Mouse (Mus musculus): ENCODE results near the gene Gpr25. TPM values are rescaled to one million over a fixed set of nuclear protein-coding genes. Genes with fewer than 3 reads are reported as not detected.

Gene Gpr25
- not detected in 2 replicates for polyA plus RNA-seq (2015; fragmentation: Nextera tagmentation; extraction: Ambion mirVana)

DNA sequence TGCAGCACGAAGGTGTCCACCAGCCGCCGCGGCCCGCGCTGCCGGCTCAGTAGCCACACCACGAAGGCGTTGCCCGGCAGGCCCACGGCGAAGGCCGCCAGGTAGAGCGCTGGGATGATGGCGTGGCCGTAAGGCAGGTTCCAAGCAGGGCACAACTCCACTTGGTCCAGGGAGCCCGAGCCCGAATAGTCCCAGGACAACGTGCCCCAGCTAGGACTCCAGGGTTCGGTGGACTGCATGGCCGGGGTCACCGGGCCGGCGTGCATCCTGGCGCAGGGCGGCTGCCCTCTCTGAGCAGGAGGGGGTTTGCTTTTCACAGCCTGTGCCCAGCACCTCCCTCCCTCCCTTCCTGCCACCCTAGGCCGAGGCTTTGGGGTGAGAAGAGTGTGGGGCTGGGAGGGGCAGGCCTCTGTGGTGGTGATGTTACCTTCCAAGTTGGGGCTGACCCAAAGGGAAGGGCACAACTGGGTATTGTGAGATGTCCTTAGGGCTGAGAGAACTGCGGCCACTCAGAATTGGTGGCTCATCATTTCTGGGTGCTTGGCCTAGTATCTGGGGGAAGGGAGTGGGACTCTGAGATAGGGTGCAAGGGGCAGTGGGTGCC is at the start of gene Gpr25:
Gene Gpr25 (minus strand): TSS at position 239 of the 604 bp plus-strand sequence.
- Histone ChIP-seq H3K4me1 (peaks cover 17% of the 10 kb centered on the region), H3K27me3 (peaks cover 66% of the 10 kb centered on the region), H3K9me3 (replicated peaks) (no peaks in the 10 kb centered on the region), H3K4me3 (peak within 1 kb of the TSS; percentile 58), H3K36me3 (ENCODE audit: poor library complexity, severe bottlenecking) (no peaks in the 10 kb centered on the region), H3K4me2 (peak within 1 kb of the TSS; percentile 93), H3K27ac (no peak within 1 kb of the TSS), H3K9ac (peak within 1 kb of the TSS; percentile 74)
- WGBS, result 8% methylated on average over 28 of the region's 28 CpGs
- ATAC-seq, result peak; percentile 44

DNA sequence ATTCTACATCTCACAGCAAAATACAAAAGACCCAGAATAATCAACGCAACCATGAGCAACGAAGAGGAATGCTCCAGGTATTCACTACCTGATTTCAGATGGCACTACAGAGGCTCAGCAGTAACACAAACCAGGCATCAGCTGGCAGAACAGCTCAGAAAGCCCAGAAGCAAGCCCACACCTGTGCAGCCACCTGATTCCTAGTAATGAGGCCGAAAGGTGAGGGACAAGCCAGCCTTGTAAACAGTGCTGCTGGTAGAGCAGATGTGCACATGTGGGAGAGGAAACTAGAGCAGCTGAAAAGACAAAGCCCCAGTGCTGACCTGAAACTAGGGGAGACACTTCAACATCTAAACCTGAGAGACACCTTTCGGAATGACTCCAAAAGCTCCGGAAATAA is 48.5 kb upstream of the Gpr25 start:
- no peaks in the 10 kb centered on the region for H3K9me3 ChIP-seq (replicated peaks)
- H3K27ac ChIP-seq, result no peak overlapping the region
- no peak overlapping the region for H3K4me2 ChIP-seq
- H3K4me3 ChIP-seq, result no peak overlapping the region
- H3K9ac ChIP-seq, result no peak overlapping the region
- no peak for ATAC-seq
- no peaks in the 10 kb centered on the region for H3K27me3 ChIP-seq
- 92% methylated on average over 5 of the region's 5 CpGs for WGBS
- H3K4me1 ChIP-seq, result peaks cover 9% of the 10 kb centered on the region; the same call in 1 of the 2 replicates
- H3K36me3 ChIP-seq (ENCODE audit: poor library complexity, severe bottlenecking), result no peaks in the 10 kb centered on the region

DNA sequence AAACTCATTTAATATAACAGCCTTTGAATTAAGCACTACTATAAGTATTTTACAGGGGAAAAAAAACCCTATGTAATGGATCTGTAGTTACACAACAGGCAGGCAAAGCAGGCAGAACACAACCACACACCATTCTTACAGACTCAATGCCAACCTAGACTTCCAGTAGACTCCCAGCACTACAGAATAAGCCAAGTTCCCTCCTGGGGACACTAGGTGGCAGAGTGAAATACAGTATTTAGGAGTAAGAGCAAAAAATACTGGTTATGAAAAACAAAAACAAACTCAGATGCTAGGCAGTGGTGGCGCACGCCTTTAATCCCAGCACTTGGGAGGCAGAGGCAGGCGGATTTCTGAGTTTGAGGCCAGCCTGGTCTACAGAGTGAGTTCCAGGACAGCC is 45.8 kb upstream of the Gpr25 start:
- peaks cover 7% of the 10 kb centered on the region for H3K36me3 ChIP-seq (ENCODE audit: poor library complexity, severe bottlenecking)
- no peaks in the 10 kb centered on the region for H3K27me3 ChIP-seq
- no peak for ATAC-seq
- H3K4me1 ChIP-seq, result peaks cover 7% of the 10 kb centered on the region; the same call in 1 of the 2 replicates
- 76% methylated on average over 3 of the region's 3 CpGs for WGBS
- H3K9ac ChIP-seq, result no peak overlapping the region
- H3K27ac ChIP-seq, result no peak overlapping the region
- H3K4me3 ChIP-seq, result no peak overlapping the region
- H3K4me2 ChIP-seq, result no peak overlapping the region
- no peaks in the 10 kb centered on the region for H3K9me3 ChIP-seq (replicated peaks)

DNA sequence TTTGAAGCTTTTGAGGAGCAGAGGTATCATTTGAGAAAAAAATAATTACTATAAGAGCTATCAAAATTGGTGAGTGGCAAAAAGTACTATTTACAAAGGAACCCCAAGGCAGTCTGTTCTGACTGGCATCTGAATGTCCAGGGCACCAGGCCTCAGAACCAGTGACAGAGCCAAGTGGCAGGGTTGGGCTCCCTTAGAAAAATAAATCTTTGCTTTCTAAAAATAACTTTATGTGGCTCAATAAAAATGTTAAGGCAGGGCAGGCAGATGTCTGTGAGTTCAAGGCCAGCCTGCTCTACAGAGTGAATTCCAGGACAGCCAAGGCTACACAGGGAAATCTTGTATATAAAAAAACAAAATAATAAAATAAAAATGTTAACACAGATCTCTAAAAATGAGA is 33.3 kb upstream of the Gpr25 start:
- no peaks in the 10 kb centered on the region for H3K27me3 ChIP-seq
- peaks cover 18% of the 10 kb centered on the region for H3K36me3 ChIP-seq (ENCODE audit: poor library complexity, severe bottlenecking)
- H3K9ac ChIP-seq, result no peak overlapping the region
- H3K4me1 ChIP-seq, result no peaks in the 10 kb centered on the region
- H3K4me3 ChIP-seq, result no peak overlapping the region
- no peak overlapping the region for H3K27ac ChIP-seq
- ATAC-seq, result no peak
- no peaks in the 10 kb centered on the region for H3K9me3 ChIP-seq (replicated peaks)
- H3K4me2 ChIP-seq, result no peak overlapping the region

DNA sequence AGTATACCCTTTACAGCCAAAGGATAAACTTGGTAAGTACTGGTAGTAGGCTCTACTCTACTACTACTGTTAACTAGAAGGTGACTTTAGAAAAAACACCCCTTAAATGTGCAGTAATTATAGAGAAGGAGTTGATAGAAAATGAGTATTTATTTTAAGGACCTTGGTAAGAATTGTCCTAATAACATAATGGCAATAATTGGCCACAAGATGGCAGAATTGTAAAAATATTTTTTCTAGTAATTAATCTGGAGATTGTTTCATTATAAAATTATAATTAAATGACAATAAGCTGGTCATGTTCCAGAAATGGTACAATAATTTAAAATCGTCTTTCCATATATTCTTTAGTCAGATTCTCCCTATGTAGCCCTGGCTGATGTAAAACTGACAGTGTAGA is 29.1 kb upstream of the Gpr25 start:
- Histone ChIP-seq H3K27ac (no peak overlapping the region), H3K36me3 (ENCODE audit: poor library complexity, severe bottlenecking) (peaks cover 17% of the 10 kb centered on the region; the same call in 1 of the 2 replicates), H3K9ac (no peak overlapping the region), H3K4me1 (no peaks in the 10 kb centered on the region), H3K4me3 (no peak overlapping the region), H3K9me3 (replicated peaks) (no peaks in the 10 kb centered on the region), H3K4me2 (no peak overlapping the region), H3K27me3 (no peaks in the 10 kb centered on the region)
- 70% methylated on average over 1 of the region's 1 CpGs for WGBS
- ATAC-seq, result no peak

DNA sequence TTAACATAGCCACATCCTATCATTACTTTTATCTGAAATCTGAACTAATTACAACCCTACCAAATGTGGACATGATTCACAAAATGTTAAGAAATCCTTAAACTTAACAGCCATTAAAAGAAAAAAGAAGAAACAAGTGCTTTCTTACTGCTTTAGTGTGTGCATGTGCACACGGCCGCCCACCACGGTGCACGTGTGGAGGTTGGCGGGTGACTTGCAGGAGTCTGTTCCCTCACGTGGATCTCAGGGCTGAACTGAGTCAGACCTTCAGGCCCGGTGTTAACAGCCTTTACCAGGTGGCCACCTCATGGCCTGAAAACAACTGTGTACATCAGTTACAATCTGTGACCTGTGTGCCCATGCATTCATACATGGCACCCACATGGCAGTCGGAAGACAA is 16.7 kb upstream of the Gpr25 start:
- Histone ChIP-seq H3K9ac (no peak overlapping the region), H3K4me3 (no peak overlapping the region), H3K4me2 (no peak overlapping the region), H3K27ac (no peak overlapping the region), H3K9me3 (replicated peaks) (no peaks in the 10 kb centered on the region), H3K36me3 (ENCODE audit: poor library complexity, severe bottlenecking) (peaks cover 89% of the 10 kb centered on the region), H3K4me1 (no peaks in the 10 kb centered on the region), H3K27me3 (no peaks in the 10 kb centered on the region)
- WGBS, result 92% methylated on average over 8 of the region's 8 CpGs
- ATAC-seq, result no peak

DNA sequence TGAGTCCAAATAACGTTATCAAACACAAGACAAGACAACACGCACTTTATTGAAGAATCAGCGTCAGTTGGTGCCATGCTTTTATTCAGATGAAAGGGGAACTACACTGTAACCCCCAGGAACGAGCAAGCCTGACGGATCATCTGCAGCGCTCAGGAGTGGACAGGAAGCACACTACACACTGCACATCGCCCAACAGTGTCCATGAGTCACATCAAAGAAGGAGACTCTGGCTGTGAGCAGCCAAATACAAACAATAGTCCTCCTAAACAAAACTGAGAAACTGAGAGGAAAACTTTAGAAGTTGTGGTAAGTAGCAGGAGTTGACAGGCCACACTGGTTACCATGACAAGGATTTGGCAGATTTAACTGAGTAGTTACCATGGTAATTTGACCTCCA is 7.6 kb upstream of the Gpr25 start:
- H3K36me3 ChIP-seq (ENCODE audit: poor library complexity, severe bottlenecking), result peaks cover 47% of the 10 kb centered on the region
- H3K27ac ChIP-seq, result no peak overlapping the region
- H3K4me2 ChIP-seq, result no peak overlapping the region
- 66% methylated on average over 7 of the region's 7 CpGs for WGBS
- H3K27me3 ChIP-seq, result 0 out of 2 replicates have a peak, but pooled peaks cover 3% of the 10 kb centered on the region
- no peaks in the 10 kb centered on the region for H3K9me3 ChIP-seq (replicated peaks)
- ATAC-seq, result no peak
- H3K4me3 ChIP-seq, result no peak overlapping the region
- no peak overlapping the region for H3K9ac ChIP-seq
- no peaks in the 10 kb centered on the region for H3K4me1 ChIP-seq

DNA sequence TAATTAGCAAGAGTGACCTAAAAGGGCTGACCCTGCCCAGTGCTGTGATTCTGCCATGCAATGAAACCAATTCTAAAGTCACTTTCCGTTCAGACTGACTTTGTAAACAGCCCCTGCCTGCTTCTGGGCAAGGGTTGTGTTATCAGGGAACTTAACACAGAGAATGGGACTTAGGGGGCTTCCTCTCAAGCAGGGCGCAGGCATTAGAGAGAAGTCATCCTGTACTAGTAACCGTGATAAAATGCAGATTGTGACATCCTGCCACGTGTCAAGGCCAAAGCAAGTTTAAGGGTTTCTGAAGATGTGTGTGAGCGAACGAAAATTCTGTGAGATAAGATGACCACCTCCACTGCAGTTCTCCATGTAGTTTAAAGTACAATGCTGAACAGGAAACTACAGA is 5.5 kb upstream of the Gpr25 start:
- Histone ChIP-seq H3K4me3 (no peak overlapping the region), H3K27me3 (peaks cover 21% of the 10 kb centered on the region), H3K27ac (no peak overlapping the region), H3K36me3 (ENCODE audit: poor library complexity, severe bottlenecking) (peaks cover 26% of the 10 kb centered on the region), H3K9me3 (replicated peaks) (no peaks in the 10 kb centered on the region), H3K4me2 (no peak overlapping the region), H3K4me1 (no peaks in the 10 kb centered on the region), H3K9ac (no peak overlapping the region)
- 78% methylated on average over 6 of the region's 6 CpGs for WGBS
- no peak for ATAC-seq

DNA sequence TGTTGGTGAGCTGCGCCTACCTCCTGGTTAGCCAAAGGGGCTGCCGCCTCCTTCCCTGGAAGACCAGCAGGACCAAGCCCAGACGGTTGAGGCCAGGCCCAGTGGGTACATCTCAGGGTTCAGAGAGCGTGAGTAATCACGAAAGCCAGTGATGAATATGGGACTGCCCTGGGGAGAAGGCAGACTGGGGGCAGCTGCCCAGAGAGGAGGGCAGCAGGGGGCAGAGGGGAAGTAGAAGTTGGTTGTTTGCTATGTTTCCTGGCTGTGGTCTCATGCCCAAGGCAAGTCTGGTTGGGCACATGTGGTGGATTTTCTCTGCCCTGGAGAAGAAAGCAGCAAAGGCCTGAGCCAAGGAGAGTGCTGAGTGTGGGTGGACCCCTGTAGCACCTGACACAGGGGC is 2.7 kb upstream of the Gpr25 start:
- peaks cover 17% of the 10 kb centered on the region for H3K4me1 ChIP-seq
- 85% methylated on average over 5 of the region's 5 CpGs for WGBS
- no peak overlapping the region for H3K4me3 ChIP-seq
- peaks cover 49% of the 10 kb centered on the region for H3K27me3 ChIP-seq
- H3K36me3 ChIP-seq (ENCODE audit: poor library complexity, severe bottlenecking), result peaks cover 8% of the 10 kb centered on the region
- H3K4me2 ChIP-seq, result no peak overlapping the region
- no peak overlapping the region for H3K9ac ChIP-seq
- H3K9me3 ChIP-seq (replicated peaks), result no peaks in the 10 kb centered on the region
- no peak for ATAC-seq
- no peak overlapping the region for H3K27ac ChIP-seq

DNA sequence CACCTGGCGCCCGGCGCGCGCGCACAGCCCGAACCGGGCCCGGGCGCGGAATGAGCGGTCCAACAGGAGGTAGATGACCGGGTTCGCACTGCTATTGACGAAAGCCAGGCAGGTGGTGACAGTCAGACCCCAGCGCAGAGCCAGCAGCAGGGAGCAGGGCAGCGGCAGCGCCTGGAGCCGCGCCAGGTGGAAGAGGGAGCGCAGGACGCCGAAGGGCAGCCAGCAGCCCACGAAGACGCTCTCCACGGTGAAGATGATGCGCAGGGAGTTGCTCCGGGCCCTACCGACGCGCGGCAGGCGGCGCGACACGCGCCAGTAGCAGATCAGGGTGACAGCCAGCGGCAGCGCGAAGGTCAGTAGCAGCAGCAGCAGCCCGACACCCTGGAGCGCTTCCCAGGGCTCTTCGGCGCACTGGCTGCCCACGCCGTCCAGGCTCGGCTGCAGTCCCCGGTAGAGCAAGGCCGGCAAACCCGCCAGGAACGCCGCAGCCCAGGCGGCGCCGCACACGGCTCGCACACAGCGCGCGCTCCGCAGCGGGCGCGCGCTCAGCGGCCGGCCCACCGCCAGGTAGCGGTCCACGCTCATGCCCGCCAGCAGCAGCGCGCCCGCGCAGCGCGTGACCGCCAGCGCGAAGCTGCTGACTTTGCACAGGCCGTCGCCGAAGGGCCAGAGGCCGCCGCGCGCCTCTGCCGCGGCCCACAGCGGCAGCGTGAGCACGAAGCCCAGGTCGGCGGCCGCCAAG is 609 bp downstream of the Gpr25 start:
- Histone ChIP-seq H3K27ac (no peak overlapping the region), H3K27me3 (peaks cover 66% of the 10 kb centered on the region), H3K4me2 (peak overlapping the region; percentile 93), H3K9me3 (replicated peaks) (no peaks in the 10 kb centered on the region), H3K36me3 (ENCODE audit: poor library complexity, severe bottlenecking) (no peaks in the 10 kb centered on the region), H3K4me1 (peaks cover 17% of the 10 kb centered on the region), H3K9ac (peak overlapping the region; percentile 74), H3K4me3 (peak overlapping the region; percentile 58)
- under 1% methylated on average over 93 of the region's 95 CpGs for WGBS
- ATAC-seq, result peak; percentile 85

DNA sequence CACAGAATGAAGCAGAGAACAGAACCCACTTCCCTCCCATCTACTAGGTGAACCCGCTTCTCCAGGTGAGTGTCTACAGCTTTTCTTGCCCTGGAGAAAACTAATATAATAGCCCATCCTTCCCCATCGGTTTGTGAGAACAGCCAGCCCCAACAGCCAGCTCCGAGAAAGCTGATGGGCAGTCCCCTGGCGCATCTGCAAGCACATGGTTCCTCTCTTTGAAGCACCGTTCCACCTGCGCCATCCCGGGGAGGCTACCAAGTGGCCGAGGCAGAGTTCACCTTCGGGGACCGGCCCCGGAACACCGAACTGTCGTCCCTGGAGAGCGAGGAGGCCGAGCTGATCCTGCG is 1.2 kb downstream of the Gpr25 start:
- Histone ChIP-seq H3K27me3 (peaks cover 66% of the 10 kb centered on the region), H3K9ac (peak overlapping the region; percentile 74), H3K36me3 (ENCODE audit: poor library complexity, severe bottlenecking) (no peaks in the 10 kb centered on the region), H3K27ac (no peak overlapping the region), H3K4me3 (peak overlapping the region; percentile 58), H3K4me1 (peaks cover 17% of the 10 kb centered on the region), H3K9me3 (replicated peaks) (no peaks in the 10 kb centered on the region), H3K4me2 (peak overlapping the region; percentile 93)
- WGBS, result 3% methylated on average over 16 of the region's 16 CpGs
- ATAC-seq, result no peak

DNA sequence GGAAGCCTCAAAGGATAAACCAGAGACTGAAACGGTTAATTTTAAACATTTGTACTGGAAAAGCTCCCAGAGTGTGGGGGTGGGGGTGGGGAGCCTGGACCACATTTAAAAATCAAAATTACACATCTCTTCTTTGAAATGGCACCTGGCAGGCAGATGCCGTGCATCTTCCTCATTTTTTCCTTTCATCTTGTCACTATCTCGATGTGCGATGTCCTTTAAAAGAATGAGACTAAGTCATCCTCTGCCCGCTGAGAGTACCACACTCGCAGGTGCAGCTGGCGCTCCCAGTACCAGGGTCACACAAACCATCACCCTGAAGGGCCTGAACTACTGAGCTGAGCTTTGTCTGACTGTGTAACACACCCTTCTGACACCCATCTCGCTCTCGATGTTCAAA is 2.2 kb downstream of the Gpr25 start:
- Histone ChIP-seq H3K27ac (no peak overlapping the region), H3K4me3 (no peak overlapping the region), H3K9me3 (replicated peaks) (no peaks in the 10 kb centered on the region), H3K27me3 (peaks cover 66% of the 10 kb centered on the region), H3K36me3 (ENCODE audit: poor library complexity, severe bottlenecking) (no peaks in the 10 kb centered on the region), H3K9ac (no peak overlapping the region), H3K4me1 (peaks cover 17% of the 10 kb centered on the region), H3K4me2 (no peak overlapping the region)
- no peak for ATAC-seq
- WGBS, result 74% methylated on average over 9 of the region's 9 CpGs

DNA sequence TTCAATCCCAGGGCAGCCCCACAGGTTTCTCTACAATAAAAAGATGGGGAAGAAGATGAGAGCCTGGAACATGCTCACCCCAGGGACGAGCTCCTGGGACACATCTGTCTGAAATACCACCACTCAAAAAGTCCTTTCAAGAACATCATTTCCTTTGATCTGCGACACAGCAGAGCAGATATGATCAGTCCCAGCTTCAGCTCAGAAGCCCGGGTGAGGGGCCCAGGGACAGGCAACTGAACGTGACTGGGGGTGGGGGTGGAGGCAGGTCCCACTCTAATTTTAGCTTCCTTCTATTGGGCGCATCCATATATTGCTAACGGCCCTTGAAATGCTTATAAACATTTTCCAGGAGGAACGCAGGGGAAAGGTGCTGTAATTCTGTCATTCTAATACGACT is 5.0 kb downstream of the Gpr25 start:
- no peak overlapping the region for H3K4me3 ChIP-seq
- H3K4me2 ChIP-seq, result no peak overlapping the region
- peaks cover 14% of the 10 kb centered on the region for H3K4me1 ChIP-seq
- ATAC-seq, result no peak
- no peaks in the 10 kb centered on the region for H3K36me3 ChIP-seq (ENCODE audit: poor library complexity, severe bottlenecking)
- H3K27me3 ChIP-seq, result peaks cover 40% of the 10 kb centered on the region
- H3K9me3 ChIP-seq (replicated peaks), result no peaks in the 10 kb centered on the region
- no peak overlapping the region for H3K27ac ChIP-seq
- WGBS, result 57% methylated on average over 8 of the region's 8 CpGs
- no peak overlapping the region for H3K9ac ChIP-seq
